Mouse (Mus musculus): ENCODE data around the gene Llgl1.

The Llgl1 gene

DNA sequence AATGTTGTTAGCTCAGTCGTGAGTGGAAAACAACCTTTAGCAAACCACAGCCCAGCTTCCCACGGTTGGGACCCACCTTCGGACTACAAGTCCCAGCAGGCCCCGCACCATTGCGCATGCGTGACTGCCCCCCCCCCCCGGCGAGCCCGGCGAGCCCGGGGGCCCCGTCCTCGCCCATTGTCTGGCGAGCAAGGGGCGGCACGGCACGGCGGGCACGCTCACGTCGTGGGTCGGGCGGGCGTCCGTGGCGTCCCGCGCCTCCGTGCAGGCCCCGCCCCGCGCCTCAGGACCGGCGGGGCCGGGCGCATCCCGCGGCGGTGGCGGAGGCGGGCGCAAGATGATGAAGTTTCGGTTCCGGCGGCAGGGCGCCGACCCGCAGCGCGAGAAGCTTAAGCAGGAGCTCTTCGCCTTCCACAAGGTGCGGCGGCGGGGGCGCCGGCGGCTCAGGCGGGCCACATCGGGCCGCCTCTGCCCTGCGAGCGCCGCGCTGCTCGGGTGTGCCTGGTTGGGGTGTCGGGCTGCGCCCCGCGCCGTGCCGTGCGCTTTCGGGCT lies at the start of gene Llgl1:
Gene Llgl1 (plus strand): TSS at position 200 of the 552 bp plus-strand sequence.
- DNase-seq (ENCODE audit: low read depth, low spot score), result peak; percentile 81

DNA sequence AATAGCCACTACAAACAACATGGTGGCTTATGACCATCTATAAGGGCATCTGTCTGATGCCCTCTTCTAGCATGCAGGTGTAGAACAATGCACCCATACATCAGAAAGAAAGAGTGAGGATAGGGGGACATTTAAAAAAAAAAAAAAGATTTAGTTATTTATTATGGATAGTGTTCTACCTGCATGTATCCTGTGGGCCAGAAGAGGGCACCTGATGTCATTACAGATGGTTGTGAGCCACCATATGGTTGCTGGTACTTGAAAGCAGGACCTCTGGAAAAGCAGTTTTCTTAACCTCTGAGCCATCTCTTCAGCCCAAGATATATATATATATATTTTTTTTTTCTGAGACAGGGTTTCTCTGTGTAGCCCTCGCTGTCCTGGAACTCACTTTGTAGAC lies 3.4 kb upstream of the Llgl1 start:
- no peak for DNase-seq (ENCODE audit: low read depth, low spot score)

DNA sequence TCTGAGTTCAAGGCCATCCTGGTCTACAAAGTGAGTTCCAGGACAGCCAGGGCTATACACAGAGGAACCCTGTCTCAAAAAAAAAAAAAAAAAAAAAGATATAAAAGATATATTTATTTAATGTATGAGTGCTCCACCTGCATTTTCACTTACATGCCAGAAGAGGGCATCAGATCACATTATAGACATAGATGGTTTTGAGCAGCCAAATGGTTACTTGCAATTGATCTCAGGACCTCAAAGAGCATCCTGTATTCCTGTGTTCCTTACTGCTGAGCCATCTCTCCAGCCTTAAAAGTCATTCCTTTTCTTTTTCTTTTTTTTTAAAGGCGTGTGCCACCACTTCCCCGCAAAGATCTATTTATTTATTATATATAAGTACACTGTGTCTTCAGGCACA lies 2.0 kb upstream of the Llgl1 start:
- no peak for DNase-seq (ENCODE audit: low read depth, low spot score)

DNA sequence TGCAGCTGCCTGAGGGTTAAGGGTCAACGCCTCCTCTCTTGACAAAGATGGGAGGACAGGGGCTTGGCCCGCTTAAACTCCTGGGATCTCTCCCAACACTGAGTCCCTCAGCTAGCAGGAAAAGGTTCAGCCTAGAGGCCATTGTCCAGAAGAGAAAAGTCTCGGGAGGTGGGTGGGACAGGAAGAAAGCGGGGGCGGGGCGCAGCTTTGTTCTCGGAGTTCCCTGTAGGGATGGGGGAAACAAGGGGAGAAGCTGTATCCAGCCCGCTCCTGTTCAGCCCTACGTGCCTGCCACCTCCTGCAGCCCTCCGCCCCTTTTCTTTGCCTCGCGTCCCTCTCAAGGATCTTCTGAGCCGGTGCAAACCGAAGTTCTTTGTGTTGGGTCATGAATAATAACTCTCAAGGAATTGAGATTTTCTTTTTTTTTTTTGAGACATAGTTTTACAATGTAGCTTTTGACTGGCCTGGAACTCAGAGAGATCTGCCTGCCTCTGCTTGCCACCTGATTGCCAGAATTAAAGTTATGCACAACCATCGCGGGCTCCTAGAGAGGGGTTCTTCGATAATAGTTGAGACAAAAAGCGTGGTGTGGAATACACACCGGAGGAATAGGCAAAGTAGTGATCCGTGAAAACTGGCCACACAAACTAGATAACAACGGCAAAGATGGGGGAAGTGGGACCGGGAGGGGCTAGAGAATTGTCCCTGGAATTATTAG lies 558 bp upstream of the Llgl1 start:
- DNase-seq (ENCODE audit: low read depth, low spot score), result no peak

DNA sequence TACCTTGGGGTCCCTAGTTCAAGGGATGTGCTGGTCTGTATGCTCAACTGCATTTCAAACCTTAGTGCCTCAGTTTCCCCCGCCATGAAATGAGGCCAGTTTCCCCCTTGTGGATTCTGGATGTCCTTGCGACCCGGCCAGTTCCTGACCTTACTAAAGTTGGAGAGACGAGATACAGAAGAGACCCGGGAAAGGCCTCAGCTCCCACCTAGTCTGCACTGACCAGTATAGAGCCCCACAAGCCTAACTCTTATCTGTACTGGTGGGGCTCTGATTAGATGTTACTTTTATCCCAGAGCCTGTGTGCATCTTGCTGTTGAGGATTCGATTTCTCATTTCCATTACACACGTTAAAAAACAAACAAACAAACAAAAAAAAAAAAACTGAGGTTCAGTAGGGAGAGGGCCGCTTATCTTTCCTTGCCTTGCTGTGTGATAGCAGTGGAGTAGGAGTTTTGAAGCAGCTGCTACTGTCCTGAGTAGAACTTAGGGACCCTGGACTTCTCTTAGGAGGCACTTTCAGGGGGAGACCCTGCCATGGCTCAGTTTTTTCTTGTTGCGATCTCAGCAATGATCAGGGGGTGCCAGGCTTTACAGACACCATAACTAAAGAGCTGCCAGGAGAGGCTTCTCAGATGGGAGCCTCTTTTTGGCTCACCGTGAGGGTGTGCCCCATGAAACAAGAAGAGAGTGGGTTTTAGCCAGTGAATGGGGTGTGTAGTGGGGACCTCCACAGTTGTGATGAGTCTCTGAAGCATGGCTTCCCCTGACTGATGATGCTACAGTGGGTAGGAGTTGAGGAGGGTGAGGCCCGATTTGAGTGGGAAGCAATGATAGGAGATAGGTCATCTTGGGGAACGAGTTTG lies 1.0 kb downstream of the Llgl1 start:
- DNase-seq (ENCODE audit: low read depth, low spot score), result no peak

DNA sequence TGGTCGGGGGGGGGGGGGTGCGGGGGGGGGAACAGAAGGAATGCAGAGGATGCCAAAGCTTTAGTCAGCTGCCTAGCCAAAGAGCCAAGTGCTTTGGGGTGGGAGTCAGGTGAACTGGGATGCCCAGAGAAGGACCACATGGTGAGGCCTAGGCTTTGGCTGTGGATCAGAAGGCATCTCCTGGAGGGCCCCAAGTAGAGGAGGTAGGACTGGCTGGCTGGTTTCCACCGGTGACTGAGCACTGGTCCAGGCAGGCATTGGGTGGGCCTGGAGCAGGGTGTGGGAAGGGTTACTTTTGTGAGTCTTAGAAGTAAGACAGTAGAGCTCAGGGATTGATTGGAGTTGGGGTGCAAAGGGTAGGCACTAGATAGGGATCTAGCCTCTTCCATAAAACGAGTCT lies 2.1 kb downstream of the Llgl1 start:
- no peak for DNase-seq (ENCODE audit: low read depth, low spot score)

DNA sequence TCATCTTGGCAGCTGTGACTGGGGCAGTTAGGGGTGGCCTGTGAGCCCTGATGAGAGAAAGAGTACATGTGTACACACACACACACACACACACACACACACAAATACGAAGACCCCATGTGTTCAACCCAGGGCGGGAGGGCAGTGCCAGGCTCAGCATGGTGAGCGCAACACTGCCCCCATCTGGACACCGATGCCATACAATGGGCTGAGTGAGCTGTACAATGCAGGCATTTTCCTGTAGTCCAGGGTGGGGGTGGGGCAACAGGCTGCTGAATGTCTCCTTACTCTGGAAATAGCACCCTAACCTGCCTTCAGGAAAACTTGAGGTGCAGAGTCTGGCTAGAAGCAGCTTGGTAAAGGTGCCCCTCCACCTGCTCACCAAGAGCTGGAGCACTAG lies 3.6 kb downstream of the Llgl1 start:
- DNase-seq (ENCODE audit: low read depth, low spot score), result no peak

DNA sequence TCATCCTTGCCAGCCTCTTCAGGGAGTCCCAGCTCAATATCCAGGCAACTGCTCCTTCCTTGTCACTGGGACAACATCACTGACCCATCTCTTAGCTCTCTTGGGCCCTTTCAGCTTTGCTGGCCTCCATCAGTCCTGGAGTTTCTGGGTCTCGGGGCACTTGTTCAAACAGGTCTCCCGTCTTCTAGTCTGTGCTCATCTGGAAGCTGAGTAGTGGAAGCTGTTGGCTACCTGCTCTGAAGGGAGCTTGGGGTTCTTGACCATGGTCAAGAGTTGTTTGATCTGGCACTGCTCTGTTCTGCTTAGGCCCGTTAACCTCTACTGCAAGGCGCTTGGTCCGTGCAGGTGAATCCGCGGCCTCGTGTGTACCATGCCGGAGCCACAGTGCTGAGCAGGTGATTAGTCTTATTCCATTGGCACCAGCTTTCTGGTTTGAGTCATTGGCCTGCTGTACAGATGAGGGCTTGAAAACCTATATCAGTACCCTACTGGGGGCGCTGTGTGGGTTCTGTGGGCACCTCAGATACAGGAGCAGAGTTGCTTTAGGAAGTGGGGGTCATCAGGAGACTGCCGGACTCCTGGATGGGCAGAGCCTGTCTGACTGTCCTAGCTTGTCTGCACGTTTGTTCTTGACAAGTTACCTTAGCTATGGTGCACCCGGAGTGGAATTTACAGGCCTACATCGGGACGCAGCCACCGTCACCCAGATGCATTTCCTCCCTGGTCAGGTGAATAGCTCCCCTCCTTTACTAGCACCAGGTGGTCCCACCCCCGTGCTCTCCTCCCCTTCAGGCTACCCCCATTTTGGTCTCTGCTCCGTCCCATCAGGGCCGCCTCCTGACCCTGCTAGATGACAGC lies 4.7 kb downstream of the Llgl1 start:
- no peak for DNase-seq (ENCODE audit: low read depth, low spot score)

DNA sequence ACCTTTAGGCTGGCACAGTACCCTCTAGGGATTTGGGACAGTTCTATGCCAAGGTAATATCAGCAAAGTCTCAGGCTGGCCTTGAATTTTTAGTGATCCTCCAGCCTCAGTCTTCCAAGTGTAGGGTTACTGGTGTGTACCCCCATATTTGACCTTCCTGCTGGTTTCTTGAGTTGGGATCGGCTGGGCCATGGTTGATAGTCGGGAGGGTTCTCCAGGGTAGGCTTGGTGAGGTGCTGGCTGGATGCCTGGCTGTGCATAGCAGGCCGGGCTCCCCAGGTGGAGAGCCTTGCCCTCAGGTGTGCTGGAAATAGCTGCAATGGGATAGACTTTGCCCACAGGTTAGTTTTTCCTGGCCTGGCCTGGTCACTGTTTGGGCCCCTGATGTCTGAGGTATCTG lies 5.7 kb downstream of the Llgl1 start:
- no peak for DNase-seq (ENCODE audit: low read depth, low spot score)

DNA sequence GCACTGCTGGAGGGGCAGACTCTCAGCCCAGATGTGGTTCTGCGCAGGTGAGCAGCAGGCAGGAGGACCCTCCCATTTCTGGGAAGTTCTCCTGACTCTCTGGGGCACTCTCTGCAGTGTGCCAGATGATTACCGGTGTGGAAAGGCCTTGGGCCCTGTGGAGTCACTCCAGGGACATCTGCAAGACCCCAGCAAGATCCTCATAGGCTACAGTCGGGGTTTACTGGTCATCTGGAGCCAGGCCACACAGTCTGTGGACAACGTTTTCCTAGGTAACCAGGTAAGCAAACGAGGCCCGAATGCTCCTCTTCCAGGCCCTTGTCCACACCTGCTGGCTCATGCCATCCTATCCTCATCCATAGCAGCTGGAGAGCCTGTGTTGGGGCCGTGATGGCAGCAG lies 6.6 kb downstream of the Llgl1 start:
- DNase-seq (ENCODE audit: low read depth, low spot score), result no peak

DNA sequence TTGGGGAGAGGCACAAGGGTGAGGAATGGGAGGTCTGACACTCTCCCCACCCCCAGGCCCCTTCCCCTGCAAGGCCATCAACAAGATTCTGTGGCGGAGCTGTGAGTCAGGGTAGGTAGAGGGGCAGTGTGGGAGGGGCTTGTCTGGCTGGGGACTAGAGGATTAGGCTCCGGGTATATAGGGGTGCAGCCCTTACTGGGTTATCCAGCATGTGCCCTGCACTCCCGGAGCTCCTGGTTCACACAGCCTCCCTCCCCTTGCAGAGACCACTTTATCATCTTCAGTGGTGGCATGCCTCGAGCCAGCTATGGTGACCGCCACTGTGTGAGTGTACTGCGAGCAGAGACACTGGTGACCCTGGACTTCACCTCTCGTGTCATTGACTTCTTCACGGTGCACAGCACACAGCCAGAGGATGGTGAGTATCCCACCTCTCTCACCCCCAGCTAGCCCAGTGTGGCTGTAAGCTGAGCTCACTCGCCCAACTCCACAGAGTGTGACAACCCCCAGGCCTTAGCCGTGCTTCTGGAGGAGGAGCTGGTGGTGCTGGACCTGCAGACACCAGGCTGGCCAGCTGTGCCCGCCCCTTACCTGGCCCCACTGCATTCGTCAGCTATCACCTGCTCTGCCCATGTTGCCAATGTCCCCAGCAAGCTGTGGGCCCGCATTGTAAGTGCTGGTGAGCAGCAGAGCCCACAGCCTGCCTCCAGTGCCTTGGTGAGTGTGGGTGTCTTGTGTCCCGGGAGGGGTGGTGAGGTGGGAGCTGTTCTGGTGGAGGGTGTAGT lies 7.4 kb downstream of the Llgl1 start:
- DNase-seq (ENCODE audit: low read depth, low spot score), result no peak

DNA sequence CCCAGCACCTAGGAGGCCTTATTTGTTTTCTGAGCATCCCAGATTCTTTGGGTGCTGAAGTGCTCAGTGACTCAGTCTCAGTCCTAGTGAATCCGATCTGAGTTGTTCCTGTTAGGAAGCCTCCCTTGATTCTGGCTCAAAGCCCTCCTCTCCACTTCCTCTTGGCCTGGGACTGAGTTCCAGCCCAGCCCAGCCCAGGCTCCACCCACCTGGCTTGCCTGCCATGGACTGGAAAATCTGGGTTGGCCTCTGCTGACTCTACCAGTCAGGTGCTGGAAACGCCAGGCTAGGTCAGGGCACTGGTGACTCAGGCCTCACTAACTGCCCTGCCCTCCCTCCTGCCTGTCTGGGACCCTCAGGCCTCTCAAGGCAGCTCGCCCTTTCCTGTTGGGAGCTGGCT lies 8.1 kb downstream of the Llgl1 start:
- DNase-seq (ENCODE audit: low read depth, low spot score), result no peak

DNA sequence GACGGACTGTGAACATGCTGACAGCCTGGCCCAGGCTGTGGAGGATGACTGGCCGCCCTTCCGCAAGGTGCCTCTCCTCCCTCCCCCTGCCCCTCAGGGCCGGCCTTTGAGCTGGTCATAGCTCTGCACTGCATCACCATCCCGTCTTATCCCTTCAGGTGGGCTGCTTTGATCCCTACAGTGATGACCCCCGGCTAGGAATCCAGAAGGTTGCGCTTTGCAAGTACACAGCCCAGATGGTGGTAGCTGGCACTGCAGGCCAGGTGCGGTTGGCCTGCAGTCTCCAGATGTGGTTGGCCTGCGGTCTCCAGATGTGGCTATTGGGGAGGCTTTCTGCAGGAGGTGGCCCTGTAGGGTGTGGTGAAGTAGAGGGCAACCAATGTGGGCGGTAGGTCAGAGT lies 9.1 kb downstream of the Llgl1 start:
- DNase-seq (ENCODE audit: low read depth, low spot score), result no peak

DNA sequence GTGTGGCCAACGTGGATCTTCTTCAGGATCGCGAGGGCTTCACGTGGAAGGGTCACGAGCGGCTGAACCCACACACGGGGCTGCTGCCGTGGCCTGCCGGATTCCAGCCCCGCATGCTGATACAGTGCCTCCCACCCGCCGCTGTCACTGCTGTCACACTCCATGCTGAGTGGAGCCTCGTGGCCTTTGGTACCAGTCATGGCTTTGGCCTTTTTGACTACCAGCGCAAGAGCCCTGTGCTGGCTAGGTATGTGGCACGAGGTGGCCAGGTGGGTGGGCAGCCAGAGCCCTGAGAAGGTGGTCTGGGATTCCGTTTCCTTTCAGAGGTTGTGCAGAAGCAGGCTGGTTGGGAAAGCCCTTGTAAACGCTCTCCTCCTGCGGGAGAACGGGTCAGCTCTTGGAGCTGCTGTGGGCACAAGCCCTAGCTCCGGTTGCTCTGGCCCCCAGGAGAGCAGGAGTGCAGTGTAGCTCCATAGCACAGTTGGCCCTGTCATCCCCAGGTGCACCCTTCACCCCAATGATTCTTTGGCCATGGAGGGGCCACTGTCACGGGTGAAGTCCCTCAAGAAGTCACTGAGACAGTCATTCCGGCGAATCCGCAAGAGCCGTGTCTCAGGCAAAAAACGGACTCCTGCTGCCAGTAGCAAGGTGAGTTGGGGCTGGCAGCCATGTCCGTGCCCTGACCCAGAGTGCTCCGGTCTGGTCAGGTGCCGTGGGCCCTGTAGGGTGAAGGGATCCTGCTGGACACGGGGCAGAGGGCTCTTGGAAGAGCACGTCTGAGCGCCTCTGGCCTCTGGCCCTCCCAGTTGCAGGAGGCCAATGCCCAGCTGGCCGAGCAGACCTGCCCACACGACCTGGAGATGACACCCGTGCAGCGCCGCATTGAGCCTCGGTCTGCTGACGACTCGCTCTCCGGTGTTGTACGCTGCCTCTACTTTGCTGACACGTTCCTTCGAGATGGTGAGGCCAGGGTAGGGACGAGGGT lies 10.2 kb downstream of the Llgl1 start:
- DNase-seq (ENCODE audit: low read depth, low spot score), result no peak

DNA sequence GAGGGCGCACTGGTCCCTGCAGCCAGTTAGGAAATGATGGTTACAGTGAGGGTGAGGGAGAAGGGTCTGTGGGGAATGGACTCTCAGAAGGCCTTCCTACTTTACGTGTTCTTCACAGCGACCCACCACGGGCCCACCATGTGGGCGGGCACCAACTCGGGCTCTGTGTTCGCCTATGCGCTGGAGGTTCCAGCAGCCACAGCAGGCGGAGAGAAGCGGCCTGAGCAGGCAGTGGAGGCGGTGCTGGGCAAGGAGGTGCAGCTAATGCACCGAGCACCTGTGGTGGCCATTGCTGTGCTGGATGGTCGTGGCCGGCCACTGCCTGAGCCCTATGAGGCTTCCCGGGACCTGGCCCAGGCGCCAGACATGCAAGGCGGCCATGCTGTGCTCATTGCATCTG lies 11.7 kb downstream of the Llgl1 start:
- DNase-seq (ENCODE audit: low read depth, low spot score), result no peak

DNA sequence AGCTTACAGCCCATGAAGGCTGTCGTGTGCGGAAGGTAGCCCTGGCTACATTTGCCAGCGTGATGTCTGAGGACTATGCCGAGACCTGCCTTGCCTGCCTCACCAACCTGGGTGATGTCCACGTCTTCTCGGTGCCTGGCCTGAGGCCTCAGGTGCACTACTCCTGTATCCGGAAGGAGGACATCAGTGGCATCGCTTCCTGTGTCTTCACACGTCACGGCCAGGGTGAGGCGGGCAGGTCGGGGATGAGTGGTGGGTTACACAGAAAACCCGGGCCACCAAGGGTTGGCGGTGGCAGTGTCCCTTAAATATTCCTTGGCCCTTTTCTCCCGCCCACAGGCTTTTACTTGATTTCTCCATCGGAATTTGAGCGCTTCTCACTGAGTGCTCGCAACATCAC lies 12.5 kb downstream of the Llgl1 start:
- DNase-seq (ENCODE audit: low read depth, low spot score), result no peak

DNA sequence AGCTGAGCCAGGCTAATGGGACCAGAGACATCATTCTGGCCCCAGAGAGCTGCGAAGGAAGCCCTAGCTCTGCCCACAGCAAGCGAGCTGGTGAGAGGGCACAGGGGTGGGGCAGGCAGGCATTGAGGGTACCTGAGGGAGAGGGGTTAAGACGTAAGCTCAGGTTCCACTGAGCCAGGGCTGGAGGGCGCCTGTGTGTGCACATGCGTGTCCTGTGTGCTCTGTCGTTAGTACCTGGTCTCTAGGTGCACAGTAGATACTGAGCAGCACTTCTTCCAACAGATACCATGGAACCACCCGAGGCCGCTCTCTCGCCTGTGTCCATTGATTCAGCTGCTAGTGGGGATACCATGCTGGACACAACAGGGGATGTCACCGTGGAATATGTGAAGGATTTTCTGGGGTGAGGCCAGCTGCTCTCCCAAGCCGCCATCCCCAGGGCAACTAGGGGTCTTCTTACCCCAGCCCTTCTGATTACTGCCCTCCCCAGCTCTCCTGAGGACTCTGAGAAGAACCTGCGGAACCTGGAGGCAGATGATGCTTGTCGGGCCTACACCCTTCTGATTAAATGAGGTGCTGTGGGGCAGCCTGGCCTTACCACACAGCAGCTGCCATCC lies 13.2 kb downstream of the Llgl1 start:
- DNase-seq (ENCODE audit: low read depth, low spot score), result no peak

DNA sequence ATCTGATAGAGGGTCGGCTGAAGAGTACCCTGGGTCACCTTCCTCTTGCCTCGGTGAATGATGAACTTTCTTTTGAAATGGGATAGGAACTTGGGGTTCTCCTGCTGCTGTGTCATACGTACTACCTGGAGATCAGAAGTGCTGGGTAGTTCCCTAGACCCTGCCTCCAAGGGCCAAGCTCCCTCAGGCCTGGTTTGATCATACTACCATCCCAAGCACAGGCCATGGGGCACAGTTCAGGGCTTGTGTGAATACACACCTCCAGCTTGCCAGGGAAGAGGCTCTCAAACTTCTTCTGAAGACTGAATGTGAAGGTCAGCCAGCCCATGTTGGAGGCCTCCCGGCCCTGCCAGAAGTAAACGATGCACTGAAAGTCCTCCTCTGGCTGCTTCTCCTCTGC lies 16.3 kb downstream of the Llgl1 start:
- no peak for DNase-seq (ENCODE audit: low read depth, low spot score)

DNA sequence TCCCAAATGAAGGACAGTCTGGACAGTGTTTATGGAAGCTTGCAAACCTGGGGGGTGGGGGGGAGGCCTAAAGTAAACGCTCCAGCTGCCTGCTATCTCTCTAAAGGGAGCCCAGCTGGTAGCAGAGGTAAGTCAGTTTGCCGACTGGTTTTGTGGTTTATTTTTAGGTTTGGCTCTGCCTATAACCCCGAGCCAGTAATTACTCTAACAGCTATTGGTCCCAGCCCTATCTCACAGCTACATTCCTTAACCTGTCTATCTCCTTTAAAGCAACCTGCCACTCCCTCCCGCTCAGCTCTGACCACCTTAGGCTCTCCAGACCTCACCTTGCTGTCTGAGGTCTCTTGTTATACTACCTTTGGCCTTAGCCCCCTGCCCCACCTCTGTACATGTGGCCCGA lies 19.7 kb downstream of the Llgl1 start:
- no peak for DNase-seq (ENCODE audit: low read depth, low spot score)

Measured in retina, adult 2 months (tissue).